Mouse (Mus musculus) heart, postnatal 25 days (tissue): ENCODE measurements around the gene Robo1. TPM values are rescaled to one million over a fixed set of nuclear protein-coding genes. Genes with fewer than 3 reads are reported as not detected.
A peak's percentile ranks its signal among the peaks of the same experiment; 100 is the strongest.

Experiments used
- DNase-seq: peaks from one replicate; pipeline ENCODE4 v3.0.0; 2022; ENCODE audit warnings: low spot score
- intact Hi-C: fragments of 180-260 bp; cut with DNase I; formaldehyde crosslinking; loops from one replicate; pipeline ENCODE4 v1.15.1; 2025
- total RNA-seq, 2 experiments: library from RNA; stranded (reverse); gene quantifications; 2 replicates each; pipeline ENCODE4 v1.2.3; 2021

Robo1 gene
- total RNA-seq, 2 experiments from 2014 or later, result 1.3 to 2.2 TPM

DNA sequence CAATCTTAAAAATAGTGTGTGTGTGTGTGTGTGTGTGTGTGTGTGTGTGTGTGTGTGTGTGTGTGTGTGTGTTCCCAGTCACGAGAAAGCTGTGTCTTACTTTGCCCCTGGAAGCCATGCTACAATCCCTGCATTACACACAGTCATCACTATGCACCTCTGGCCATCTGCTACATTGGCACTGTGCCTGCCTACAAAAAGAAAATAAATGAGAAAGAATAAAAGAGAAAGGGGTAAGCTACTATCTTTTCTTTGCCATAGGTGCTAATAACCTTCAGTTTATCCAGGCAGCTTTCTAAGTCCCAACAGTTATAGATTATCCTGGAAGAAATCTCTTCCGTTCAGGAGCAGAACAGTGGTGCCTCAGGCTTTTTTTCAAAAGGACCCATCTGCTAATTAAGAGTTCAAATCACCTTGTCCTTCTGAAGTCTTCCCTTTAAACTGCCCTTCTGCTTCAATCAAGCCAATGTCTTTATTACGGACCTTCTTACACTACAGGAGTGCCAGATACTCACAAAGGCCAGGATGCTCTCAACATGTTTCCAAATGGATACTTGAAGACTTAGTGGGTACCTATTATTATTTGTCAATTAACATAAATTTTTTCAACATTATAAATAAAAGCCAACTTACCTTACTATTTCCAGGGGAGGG is 277.2 kb downstream of the Robo1 start:
- no peak for DNase-seq
- intact Hi-C loops, result no loop called here

DNA sequence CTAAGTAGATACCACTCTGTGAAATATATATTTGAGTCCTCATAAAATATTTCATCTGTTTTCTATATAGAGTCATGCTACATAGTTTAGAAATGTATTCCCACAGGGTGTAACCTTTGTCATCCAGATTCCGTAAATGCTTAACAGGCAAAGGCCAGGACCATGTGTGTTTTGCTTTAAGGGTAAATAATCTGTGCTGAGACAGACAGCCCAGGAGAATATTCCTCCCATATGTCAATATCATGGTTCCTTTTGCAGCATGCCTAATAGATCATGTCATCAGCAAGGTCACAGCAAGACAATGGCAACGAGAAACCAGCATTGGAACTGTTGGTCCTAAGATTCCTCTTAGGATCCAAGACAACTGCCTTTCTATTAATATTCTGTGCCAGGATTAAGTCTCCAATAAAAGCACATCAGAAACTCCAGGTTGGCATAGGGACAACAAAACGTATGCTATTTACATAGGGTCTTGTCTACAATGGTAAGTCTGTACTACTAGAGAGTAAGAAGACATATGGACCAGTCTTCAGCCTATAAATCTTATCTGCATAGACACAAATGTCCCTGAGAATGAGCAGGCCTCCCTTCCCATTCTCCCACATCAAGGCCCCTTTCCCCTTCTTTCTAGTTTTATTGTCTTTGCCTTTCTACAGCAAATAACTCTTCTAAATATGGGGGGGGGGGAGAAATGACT is 279.4 kb downstream of the Robo1 start:
- no peak for DNase-seq
- intact Hi-C loops, result no loop called here

DNA sequence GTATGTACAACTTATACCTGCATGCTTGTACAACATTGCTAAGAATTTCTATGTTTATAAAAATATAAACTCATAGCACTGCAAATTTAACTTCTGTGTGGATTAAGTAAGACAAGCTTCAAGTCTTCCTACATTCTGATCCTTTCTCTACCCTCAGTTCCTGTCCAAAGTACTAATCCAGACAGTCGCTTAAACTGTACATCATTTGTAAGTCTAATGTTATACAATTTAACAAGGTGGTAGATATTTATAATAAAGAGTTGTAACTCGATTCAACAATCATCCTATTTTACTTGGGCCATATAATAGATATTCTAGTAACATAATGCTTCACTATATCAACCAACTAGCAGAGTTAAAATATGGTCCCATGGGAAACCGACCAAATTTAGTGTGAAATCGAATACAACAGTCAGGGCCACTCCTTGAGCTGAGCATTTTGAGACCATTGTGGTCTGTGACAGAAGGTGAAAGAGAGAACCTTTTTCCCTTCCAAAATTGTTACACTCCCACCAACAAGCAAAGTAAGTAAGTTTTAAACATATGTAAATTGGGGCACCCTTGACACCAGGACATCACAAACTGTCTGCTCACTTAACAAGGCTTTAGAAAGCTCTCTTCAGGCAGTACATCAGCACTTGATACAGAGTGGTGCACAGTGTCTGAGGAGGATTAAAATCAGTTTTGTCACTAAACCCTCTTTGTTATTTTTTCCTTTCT is 295.5 kb downstream of the Robo1 start:
- DNase-seq, result no peak
- intact Hi-C loops, result no loop called here

DNA sequence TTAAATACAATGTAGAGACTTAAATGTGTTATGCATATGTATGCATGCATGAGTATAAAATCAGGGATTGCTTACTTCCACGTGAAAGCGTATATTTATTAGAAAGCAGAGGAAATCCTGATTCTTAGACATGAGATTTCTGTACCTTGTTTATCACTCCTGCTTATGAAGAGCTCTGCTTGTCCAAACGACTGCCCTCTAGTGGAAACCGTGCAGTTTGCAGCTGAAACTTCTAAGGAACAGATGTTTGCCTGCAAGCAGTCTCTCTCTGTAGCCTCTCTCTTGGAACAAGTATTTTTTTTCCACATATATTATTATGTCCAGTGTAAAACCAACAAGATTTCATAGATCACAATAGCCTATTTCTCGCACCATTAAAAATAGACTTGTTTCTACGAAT is 297.0 kb downstream of the Robo1 start:
- intact Hi-C loops, result no loop called here
- DNase-seq, result no peak

DNA sequence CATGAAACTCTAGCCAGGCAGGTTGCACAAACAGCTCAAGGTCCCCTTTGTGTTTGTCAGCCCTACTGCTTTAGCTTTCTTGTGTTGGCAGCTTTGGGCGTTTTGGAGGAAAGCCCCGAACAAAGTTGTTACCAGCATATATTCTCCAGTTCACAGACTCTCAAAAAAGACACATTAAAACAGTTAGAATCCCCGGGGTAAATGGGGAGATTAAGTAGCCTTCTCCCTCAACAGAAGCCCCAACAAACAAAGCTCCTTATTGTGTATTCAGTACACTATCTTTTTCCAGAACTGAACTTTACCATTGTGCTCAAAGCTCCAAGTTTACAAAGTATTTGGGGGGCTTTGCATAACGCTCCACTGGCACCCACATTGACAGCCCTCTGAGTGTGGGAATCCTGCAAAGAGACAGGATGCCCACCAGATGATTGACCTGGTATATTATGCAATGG is 302.6 kb downstream of the Robo1 start:
- intact Hi-C loops, result no loop called here
- DNase-seq, result no peak

DNA sequence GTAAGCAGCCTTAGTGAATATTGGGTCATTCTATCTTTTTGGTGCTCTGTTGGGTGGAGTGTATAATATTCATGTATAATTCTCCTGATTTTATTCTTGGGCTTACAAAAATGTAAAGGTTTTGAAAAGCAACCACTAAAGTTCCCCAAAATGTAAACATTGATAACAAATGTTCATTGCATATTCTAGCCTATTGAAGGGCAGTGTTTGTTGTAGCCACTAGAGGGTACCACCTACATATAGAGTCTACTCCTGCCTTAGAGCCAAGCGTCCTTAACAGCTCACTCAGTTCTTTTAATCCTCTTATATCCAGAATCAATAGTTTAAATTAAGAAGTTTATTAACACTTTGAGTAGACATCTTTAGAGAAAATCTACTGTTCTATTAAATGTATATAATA is 306.8 kb downstream of the Robo1 start:
- intact Hi-C loops, result no loop called here

DNA sequence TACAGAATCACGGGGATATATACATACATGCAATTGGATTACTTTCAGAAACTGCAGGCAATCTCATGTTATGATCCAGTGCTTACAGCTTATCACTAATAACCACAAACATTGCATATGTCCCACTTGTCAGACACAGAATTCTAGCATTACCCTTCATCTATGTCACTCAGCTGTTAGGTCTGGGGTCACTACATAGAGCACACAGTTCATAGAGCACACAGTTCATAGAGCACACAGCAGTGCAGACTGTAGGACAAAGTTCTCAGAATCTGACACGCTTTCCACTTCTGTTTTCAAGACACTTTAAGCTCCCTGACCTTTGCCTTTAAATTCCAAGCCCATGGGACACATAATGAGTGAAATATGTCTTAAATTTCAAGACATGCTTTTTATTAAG is 307.3 kb downstream of the Robo1 start:
- intact Hi-C loops, result no loop called here
- DNase-seq, result no peak

More for the DNA sequence above, 306.8 kb downstream of the Robo1 start:
- no peak for DNase-seq

DNA sequence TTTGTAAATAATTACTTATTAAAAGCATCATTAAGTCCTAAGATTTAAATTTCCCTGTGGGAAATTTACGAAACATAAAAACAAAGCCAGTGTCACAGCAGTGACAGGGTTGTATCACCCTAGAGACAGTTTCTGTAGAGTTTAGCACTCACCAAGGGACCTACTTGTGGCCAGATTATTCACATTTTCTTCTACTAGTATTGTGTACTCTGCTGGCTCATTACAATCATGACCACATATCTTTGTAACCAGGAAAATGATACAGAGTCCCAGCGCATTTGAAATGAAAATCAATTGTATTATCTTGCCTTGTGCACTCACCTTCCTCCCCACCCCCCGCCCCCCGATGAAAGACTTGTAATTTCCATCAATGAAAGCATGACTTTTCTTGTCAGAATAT is 314.3 kb downstream of the Robo1 start:
- DNase-seq, result no peak
- intact Hi-C loops, result no loop called here

DNA sequence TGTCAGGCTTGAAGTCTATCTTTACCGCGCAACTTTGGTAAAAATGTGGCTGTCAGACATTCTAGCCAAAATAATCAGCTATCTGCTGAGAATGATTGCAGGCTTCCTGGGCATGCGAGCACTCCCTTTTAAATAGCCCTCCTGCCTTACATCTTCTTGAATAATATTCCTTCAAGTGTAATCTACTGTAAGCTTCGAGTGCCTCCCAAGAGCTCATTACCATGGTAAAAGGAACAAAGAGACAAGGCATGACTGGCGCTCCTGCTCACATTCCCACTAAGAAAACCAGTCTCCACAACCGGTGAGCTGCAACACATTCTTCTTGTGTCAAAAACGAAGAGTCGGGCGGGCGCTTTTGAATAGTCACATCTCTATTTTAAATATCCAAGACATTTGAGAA is 314.8 kb downstream of the Robo1 start:
- no peak for DNase-seq
- intact Hi-C loops, result no loop called here

DNA sequence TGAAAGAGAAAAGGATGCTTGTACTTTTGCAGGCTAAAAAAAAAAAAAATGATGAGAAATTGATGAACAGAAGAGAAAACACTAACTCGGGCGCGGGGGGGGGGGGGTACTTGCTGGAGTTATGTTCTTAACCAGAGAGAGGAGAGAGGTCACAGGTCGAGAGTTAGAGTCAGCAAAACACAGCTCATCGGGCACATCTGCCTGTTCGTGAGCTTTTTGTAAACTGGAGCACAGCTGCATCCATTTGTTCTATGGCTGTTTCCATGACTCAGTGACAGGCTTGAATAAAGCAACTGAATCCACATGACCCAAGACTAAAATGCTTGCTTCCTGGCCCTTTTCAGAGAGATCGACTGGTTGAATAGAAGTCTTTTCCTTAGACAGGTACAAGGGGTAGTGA is 325.7 kb downstream of the Robo1 start:
- intact Hi-C loops, result no loop called here

DNA sequence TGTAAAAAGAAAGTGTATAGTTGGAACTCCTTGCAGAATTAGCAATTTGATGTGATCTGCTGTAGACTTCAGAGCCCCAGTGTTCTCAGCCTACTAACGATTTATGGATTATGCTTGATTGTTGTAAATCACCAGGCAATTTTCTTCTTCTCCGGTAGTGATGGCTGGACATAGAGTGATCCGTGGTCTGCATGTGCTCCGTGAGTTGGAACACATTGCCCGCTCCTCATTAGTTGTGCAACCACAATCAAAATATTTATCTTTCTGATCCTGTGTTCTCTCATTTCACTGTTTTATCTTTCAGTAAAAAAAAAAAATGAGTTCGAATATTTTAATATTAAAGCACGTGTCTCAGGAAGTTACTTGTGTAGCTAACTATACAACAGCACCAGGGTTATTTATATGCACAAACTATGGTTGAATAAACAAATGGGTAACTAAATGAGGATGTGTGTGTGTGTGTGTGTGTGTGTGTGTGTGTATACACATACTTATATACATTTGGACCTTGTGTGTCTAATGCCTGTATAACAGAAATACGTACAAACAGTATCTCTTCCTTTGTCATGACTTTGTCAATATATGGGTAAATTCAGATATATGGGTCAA is 331.3 kb downstream of the Robo1 start:
- no peak for DNase-seq
- intact Hi-C loops, result no loop called here

More for the DNA sequence above, 325.7 kb downstream of the Robo1 start:
- no peak for DNase-seq

DNA sequence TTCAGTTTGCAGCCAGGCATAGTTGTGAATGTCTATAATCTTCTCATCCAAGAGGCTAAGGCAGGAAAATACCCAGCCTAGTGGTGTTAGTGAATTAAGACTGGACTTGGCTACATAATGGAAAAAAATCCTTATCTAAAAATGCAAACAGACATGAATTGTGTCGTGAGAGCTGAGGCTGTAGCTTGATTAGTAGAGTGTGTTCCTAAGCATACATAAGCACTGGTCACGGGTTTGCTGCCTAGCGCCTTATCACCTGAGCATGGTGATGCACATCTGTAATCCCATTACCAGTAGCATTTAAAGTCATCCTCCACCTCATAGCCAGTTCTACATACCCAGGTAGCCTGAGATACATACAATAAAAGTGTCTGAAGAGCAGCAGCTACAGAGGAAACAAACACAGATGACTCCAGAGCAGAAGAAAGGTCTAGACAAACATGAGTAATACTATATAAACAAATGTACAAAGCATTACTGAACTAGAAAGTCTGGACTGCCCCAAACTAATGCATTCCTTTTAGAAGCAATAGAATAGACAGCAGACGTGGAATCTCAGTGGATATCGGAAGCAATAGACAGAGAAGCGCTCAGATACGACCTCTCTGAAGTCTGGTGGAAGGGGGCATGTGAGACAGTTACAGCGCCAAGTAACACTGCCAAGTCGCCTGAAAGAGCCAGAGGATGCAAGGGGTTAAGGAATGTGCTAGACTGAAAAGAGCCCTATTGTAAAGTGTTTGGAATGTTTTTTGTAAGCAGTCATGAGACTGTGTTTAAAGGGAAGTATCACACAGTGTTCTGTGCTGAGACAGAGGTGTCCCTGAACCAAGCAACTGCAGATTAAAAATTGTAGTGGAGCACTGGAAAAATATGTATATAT is 333.1 kb downstream of the Robo1 start:
- DNase-seq, result no peak

DNA sequence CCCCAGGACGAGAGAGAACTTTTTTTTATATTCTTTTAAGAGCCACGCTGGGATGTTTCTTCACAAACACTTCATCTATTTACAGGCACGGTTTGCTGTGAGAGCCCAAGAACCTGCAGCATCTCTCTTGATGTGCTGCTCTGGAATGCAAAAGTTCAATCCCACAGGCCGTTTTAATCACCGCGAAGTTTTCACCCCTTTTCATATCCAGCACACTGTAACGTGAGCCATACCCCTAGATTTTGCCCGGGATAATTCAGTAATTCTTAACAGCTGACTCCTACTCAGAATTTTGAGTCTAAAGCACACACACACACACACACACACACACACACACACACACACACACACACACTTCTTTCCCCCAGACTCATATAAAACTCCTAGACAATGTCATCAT is 337.8 kb downstream of the Robo1 start:
- DNase-seq, result no peak
- intact Hi-C loops, result no loop called here

More for the DNA sequence above, 333.1 kb downstream of the Robo1 start:
- intact Hi-C loops, result no loop called here

DNA sequence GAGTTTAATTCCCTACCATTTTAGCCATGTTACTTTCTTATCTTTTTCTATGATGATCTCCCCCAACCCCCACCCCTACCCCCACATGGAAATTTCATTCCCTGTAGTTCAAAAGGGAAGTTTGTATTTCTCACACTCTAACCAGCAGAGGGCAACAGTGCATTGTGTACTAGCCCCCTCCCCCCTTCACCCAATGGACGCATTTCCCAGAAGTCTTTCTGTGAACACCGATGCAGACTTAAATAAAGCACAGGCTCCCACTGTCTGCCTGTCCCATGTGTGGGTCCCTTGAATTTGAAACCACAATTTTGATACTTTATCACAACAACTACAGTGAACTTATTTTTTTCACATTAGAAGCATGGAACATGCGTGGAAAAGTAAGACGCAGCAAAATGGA is 341.2 kb downstream of the Robo1 start:
- intact Hi-C loops, result loop anchor here (1.0 kb wide), 1 partner anchor 330 kb away; no protein-coding TSS in a partner anchor
- DNase-seq, result no peak

DNA sequence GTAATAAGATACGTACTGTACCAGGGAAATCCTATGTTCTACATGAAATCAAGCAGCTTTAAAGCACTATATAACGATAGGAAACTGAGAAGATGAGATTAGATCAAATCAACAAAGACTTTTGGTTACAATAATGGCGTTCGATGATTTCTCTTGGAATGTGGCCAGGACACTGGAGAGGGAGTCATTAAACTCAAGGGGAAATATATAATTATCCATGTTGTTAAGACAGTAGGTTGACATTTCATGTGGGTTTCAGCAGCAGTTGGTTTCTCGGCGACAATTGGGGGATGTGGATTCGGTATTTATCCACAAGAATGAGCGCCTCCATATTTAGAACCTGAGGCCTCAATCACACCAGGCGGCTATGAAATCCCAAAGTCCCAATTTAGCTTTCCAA is 347.3 kb downstream of the Robo1 start:
- no peak for DNase-seq
- intact Hi-C loops, result no loop called here

DNA sequence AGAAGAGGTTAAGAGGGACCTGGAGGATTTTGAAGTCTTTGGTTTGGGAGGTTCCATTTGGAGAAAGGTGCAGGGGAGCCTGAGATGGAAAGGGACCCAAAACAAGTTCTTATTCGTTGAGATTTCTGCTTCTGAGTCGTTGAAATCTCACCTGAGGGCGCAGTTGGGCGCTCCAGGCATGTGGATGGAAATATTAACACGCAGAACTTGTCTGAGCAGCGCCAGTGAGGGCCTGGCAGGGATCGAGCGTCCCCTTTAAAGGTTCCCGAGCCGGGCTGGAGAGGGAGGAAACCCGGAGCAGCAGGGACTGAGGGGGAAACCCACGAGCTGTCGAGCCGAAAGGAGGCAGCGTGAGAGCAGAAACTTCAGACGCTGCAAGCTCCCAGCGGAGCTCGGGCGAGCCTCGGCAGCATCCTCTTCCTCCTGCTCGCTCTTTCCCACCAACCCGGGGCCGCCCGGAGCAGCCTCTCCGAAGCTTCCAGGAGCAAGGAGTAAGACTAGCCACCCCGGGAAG is 354.8 kb downstream of the Robo1 start:
- intact Hi-C loops, result loop anchor here (5.0 kb wide), 2 partner anchors 259 to 314 kb away; no protein-coding TSS in a partner anchor
- DNase-seq, result peak; percentile 41

DNA sequence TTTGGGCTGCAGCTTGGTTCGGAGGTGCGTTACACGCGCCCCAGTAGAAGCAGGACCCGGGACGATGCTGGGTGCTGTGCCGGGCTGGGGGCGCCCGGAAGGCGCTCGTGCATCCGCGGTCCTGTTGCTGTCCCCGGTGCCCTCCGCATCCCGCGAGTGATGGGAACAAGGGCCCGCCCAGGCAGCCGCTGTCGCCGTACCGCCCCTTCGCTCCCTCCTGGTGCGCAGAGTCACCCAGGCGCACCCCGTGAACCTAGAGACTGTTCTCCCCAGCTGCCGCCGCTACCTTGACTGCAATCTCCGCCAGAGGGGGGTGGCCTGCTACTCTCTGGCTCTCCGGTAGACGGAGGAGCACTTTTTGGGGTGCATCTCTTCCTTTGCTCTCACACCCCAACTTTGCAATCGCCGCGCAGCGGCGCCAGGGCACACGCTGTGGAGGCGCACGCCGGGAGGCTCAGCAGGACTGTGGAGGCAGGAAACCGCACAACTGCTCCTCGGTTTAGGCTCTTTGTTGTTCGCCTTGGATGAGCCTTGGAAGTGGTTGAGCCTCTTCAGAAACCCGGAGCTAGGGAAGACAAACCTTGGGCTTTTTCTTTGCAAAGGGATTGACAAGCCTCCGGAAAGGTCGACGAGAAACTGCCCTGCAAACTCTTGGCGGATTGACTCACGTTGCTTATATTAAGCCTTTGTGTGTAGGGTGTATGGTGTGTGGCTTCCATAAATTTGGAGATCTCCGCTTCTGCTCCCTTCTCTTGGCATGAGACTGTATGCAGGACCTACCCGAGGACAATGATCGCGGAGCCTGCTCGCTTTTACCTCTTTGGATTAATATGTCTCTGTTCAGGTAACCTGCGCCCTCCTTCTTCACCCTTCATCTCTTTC is 355.5 kb downstream of the Robo1 start:
- DNase-seq, result peak; percentile 14
- intact Hi-C loops, result loop anchor here (5.0 kb wide), 2 partner anchors 259 to 314 kb away; no protein-coding TSS in a partner anchor

DNA sequence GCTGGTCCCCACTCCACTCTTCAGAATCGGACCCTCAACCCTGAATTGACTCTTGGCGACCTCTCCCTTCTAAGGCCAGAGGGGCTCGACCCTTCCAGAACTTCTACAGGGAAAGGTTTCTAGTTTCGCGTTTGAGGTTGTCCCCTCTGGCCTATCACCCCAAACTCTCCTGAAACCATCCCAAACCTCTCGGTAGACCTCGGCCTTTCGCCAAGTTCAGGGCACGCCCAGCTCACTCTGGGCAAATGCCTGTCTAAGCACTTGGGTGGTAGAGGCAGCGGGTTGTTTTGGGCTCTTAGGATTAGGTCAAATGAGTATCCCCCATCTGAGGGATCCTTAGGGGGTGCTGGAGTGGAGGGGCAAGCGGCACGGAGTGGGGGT is 356.1 kb downstream of the Robo1 start:
- intact Hi-C loops, result loop anchor here (5.0 kb wide), 2 partner anchors 258 to 313 kb away; no protein-coding TSS in a partner anchor
- DNase-seq, result no peak
